Mouse (Mus musculus): ENCODE measurements around the gene Fam189b. TPM values are rescaled to one million over a fixed set of nuclear protein-coding genes. Genes with fewer than 3 reads are reported as not detected.

Gene Fam189b
- total RNA-seq, 2 experiments from 2014 or later = 11.1 to 12.9 TPM

GRCm38 (mm10) chr3:89165268-89165870, 17.6 kb upstream of the Fam189b start:
- no peak for DNase-seq

GRCm38 (mm10) chr3:89166945-89167344, 16.0 kb upstream of the Fam189b start:
- no peak for DNase-seq

GRCm38 (mm10) chr3:89174844-89175243, 8.1 kb upstream of the Fam189b start:
- no peak for DNase-seq

GRCm38 (mm10) chr3:89175544-89175943, 7.4 kb upstream of the Fam189b start:
- DNase-seq = no peak

DNA sequence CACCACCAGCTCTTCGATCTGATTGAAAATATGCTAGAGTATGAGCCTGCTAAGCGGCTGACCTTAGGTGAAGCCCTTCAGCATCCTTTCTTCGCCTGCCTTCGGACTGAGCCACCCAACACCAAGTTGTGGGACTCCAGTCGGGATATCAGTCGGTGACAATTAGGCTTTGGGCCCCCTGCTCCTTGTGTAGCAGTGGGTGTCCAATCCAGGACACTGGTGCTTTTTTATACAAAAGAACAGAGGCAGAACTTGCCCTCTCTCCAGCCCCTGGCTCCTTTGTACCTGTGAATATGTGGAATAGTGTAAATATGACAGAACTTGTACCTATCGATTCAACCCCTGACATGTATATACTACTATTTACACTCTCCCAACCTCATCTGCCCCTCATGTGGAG, 6.5 kb upstream of the Fam189b start:
- no peak for DNase-seq

DNA sequence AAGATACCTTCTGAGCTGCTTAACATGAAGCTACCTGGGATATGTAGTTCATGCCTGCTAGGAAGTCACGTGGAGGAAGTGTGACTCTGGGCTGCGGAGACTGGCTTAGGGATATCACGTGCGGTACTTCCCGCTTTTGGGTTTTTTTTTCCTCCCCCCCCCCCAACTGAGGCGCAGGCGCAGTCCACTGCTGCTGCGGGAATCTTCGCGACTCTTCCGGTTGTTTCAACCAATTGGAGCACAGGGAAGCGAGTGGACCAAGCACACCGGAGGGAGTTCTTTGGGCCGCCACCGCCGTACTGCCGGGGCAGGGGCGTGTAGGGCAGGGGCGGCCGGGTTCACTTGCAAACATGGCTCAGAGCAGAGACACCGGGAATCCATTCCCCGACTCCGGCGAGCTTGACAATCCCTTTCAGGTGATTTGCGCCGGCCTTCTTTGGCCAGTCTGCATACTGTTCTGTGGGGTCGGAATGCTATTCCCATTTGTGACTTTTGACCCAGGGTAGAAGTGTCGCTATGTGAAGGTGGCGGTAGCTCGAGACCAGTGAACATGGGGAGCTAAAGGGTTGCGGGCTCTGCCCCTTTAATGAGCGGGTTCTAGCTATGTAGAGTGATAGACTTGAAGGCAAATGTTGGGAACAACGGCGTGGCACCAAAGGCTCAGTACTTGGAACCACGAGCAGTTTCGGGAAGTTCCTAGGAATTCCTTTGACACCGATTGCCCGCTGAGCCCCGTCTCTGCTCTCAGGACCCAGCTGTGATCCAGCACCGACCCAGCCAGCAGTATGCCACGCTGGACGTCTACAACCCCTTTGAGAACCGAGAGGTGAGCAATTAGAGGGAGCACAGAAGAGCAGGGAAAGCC, 5.5 kb upstream of the Fam189b start, which contains the start of gene Scamp3:
Gene Scamp3 (plus strand): TSS at position 232 of the 865 bp plus-strand sequence.
- DNase-seq = peak; percentile 80

- no peak for DNase-seq
Measured at GRCm38 (mm10) chr3:89178107-89178385, 4.9 kb upstream of the Fam189b start.

DNA sequence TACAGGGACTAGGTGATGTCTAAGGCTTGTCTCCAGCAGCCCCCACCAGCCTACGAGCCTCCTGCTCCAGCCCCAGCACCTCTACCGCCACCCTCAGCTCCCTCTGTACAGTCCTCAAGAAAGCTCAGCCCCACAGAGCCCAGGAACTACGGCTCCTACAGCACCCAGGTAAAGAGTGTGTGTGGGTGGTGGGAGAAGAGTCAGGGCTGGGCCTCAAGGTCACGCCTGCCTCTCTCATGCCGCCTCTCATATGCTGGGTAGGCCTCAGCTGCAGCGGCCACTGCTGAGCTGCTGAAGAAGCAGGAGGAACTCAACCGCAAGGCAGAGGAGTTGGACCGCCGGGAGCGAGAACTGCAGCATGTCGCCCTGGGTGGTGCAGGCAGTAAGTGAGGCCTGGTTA, 3.9 kb upstream of the Fam189b start:
- no peak for DNase-seq

GRCm38 (mm10) chr3:89181749-89182500, 1.0 kb upstream of the Fam189b start:
- DNase-seq = no peak

DNA sequence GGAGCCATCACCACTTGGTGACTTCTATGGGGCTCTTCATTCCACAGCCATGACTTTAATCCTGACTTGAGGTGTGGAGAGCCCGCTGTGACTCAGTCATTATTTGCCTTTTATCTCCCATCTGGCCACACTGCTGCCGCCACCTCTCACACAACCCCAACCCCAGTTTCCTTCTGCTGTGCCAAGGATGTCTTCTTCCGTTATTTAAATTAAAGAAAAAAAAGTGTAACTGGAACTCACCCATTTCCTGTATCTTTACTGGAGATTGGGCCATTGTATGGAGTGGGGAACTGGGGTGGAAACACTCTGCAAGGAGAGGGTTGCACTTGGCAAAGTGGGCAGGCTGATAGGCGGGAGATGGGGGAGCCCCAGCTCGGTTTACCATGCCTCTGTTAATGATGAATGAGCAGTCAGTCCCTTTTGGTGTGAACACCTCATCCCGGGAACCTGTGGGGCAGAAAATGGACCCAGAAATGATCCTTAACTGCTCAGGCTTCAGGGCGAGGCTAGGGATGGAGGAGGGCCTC, 349 bp upstream of the Fam189b start:
- no peak for DNase-seq

DNA sequence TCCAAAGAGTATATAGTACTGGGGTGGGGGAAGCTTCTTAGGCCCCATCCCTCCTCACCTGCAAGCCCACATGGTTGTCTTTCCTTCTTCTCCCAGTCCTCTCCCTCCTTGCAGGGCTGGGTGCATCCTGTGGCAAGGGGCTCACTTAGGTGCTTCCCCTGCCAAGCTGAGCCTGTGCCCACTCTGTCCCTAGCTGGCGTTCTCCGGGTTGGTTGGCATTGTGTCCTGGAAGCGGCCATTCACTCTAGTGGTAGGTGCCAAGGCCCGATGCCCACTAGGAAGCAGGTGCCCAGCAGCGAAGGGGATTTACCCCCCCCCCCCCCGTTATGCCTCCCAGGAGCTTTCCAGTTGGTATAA, 994 bp downstream of the Fam189b start:
- no peak for DNase-seq

GRCm38 (mm10) chr3:89187197-89187596, 4.3 kb downstream of the Fam189b start:
- no peak for DNase-seq

GRCm38 (mm10) chr3:89187690-89188477, 4.9 kb downstream of the Fam189b start:
- no peak for DNase-seq

- DNase-seq = no peak
Measured at GRCm38 (mm10) chr3:89188478-89188875, 5.5 kb downstream of the Fam189b start.

DNA sequence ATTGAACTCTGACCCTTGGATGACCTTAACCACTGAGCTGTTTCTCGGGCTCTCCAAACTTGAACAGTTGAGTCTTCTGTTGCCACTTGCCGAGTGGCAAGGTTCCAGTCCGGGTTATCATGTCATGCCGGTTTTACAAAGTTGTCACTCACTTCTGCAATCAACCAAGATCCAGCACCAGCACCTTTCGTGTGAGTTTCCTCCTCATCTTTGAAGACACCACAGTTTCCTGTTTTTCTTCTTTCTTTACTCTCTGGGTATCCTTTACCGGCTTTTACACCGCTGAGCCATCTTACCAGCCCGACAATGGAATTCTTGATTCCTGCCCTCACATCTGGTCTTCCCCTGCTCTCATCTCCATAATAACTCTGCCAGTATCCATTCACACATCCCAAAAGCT, 7.5 kb downstream of the Fam189b start:
- DNase-seq = no peak

- DNase-seq = no peak
Measured at GRCm38 (mm10) chr3:89193351-89193750, 10.4 kb downstream of the Fam189b start.

GRCm38 (mm10) chr3:89193853-89194252, 10.9 kb downstream of the Fam189b start:
- DNase-seq = no peak

GRCm38 (mm10) chr3:89195979-89196877, 13.3 kb downstream of the Fam189b start:
- DNase-seq = peak; percentile 94

GRCm38 (mm10) chr3:89199839-89200238, 16.9 kb downstream of the Fam189b start:
- DNase-seq = no peak

- peak; percentile 79 for DNase-seq
Measured at GRCm38 (mm10) chr3:89202253-89203141, 19.6 kb downstream of the Fam189b start, which contains the start of gene Gba. TSS of gene Gba (plus strand) at chr3:89202928.
